Mouse (Mus musculus) ovary, adult 18-20 months (tissue): ENCODE data around the gene Otogl.
A peak's percentile ranks its signal among the peaks of the same experiment; 100 is the strongest.
"Not testable (repeated sequence)": the region's sequence is repeated elsewhere in the genome, so short reads cannot be mapped to it uniquely, and the experiment has no call there.

Source experiments
- DNase-seq: peaks from one replicate; pipeline ENCODE4 v3.0.0; 2022; ENCODE audit warnings: low spot score, mixed read lengths

Gene Otogl

GRCm38 (mm10) chr10:107810649-107811398 is 101.1 kb downstream of the Otogl start:
- no peak for DNase-seq

DNA sequence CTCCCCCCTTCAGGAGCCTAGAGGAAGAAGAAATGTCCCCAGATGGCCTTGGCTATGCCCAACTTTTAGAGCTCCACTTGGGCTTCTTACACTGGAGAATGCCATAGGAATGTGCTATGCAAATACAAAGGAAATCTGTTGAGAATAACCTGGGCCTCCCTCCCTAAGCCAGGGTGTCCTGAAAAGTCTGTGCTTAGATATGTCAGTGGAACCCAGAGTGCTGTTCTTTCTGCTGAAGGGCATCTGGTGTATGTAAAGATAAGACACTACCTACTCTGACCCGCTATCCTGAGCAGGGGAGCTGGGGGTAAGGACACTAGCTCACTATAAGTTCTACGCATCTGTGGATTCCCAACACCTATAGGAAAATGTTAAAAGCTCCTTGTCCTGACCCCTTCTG is 106.7 kb downstream of the Otogl start:
- no peak for DNase-seq

DNA sequence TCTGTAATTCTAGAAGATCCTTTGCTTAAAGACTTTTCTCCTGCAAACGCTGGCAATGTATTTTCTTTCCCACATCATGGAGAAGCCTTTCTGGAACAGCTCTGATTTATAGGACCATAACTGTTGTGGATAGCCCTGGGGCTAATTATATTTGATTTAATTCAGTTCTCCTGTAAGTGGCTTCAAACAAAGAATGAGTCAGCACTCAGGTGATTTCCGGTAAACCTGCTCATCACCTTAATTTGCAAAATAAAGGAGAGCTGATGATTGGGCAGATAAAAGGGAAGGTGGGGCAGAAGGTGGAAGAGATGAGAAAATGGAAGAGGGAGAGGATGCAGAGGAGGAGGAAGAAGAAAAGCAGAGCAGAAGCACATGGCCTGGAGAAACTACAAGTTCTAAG is 107.6 kb downstream of the Otogl start:
- not testable (repeated sequence) for DNase-seq

DNA sequence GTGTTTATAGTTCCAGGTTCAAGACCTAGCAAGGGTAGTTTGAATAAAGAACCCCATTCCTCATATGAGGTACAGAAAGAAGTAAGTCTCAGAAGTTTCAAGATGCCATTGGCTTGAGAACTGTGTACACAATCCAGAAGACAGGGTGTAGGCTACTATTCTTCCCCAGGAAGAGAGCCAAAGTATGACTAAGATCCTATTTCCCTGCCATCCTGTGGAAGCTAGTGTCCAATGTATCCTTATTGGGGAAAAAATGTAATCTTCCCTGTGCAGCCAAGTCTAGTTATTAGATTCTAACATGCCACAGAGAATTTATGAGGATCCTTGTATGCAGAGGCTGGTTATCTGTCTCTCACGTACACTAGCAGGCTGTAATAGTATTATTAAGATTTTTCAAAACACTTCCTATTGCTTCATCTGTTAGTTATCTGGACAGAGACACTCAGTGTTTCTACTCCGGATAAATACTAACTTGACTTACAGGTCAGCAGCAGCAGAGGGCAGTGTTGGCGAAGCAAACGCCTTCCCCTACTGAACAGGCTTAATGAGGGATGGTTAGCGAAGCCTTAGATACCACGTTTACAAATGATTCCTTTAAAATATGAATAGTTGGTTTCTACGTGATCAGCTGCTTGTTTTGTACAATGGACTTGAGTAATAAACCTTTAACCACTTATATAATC is 112.1 kb downstream of the Otogl start:
- peak; percentile 34 for DNase-seq

DNA sequence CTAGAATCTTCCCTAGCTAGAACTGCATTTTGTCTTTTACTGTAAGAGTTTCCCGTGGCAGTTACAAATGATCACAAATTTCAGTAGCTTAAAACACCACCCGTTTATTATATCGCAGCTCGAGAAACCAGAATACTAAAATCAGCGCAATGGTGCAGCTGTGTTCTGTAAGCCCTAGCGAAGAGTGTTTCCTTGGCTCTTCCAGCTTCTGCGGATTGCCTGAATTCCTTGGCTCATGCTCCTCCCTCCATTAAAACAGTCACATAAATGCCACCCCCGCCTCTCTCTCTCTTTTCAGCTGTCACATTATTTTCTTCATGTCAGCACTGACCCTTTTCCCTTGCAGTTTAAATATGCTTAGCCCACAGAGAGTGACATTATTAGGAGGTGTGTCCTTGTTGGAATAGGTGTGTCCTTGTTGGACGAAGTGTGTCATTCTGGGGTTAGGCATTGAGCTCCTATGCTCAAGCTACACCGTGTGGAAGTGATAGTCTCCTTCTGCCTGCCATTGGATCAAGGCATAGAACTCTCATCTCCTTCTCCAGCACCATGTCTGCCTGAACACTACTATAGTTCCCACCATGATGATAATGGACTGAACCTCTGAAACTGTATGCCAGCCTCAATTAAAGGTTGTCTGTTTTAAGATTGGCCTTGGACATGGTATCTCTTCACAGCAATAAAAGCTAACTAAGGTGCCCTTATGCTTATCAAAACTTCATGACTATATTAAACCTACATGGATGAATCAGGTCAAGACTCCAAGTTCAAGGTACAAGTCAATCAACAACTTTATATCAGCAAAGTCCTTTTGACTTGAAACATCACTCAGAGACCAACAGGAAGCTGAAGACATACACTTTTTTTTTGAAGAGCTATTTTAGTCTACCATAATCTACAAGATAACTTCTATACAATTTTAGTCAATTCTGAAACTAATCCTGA is 116.8 kb downstream of the Otogl start:
- no peak for DNase-seq

GRCm38 (mm10) chr10:107792491-107792890 is 119.4 kb downstream of the Otogl start:
- no peak for DNase-seq

- DNase-seq, result no peak
These were observed 132.4 kb downstream of the Otogl start for GRCm38 (mm10) chr10:107779548-107779947.

- no peak for DNase-seq
These were observed 152.3 kb downstream of the Otogl start for GRCm38 (mm10) chr10:107759624-107760023.

DNA sequence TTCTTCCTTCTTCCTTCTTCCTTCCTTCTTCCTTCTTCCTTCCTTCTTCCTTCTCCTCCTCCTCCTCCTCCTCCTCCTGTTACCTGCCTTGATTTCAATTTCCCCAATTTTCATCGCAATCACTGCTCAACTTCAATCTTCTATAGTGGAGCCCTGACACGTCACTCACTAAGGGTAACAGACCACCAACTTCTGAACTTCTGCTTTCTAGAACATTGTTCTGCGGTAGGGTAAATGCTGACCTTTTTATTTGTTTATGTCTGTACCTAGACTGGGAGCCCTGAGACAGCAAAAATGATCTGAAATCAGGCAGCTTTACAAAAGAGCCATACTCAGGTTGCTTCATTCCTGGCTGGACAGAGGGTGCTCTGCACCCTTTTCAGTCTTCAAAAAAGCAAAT is 158.5 kb downstream of the Otogl start:
- no peak for DNase-seq

GRCm38 (mm10) chr10:107752351-107753143 is 159.4 kb downstream of the Otogl start:
- peak; percentile 19 for DNase-seq

GRCm38 (mm10) chr10:107751944-107752343 is 160.0 kb downstream of the Otogl start:
- DNase-seq, result no peak

- DNase-seq, result no peak
These were observed 164.4 kb downstream of the Otogl start for GRCm38 (mm10) chr10:107747566-107747965.

GRCm38 (mm10) chr10:107746717-107747116 is 165.2 kb downstream of the Otogl start:
- DNase-seq, result no peak

GRCm38 (mm10) chr10:107739815-107740214 is 172.1 kb downstream of the Otogl start:
- no peak for DNase-seq

GRCm38 (mm10) chr10:107737743-107738142 is 174.2 kb downstream of the Otogl start:
- DNase-seq, result no peak

- no peak for DNase-seq
These were observed 176.5 kb downstream of the Otogl start for GRCm38 (mm10) chr10:107735448-107735847.

DNA sequence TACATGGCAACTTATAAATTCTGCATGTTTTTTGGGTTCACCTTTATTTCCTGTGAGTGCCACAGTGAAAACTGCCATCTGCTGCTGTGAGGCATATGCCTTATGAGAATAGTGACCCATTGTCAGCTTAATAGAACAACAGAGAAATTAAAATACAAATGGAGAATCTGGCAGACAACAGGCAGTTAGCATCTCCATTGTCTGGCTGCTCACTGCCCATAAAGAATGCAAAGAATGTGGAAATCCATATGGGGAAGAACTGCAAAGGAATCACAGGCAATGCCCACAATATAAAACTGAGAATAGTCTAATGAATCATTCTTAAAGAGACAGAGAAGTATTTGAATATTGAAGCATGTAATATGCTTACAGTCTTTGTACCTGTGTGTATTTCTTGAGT is 177.6 kb downstream of the Otogl start:
- DNase-seq, result no peak

DNA sequence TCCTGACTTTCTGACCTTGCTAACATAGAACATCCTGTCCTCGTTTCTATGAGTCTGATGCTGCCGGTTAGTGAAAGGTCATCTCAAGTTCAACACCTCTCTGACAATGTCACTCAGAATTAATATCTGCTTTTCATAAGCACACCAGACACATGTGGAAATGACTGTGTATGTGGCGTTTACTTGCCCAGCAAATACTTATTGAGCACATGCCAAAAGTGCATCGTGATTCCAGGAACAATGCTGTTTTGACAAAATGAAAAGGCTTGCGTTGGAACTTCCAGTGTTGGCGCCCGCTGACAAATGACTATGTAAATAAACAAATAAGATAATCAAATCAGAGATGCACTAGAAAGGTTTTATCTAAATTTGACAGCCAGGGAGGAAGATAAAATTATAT is 186.3 kb downstream of the Otogl start:
- DNase-seq, result no peak

- no peak for DNase-seq
These were observed 192.1 kb downstream of the Otogl start, which contains the start of gene Ptprq for GRCm38 (mm10) chr10:107719806-107720205. Gene Ptprq (minus strand): TSS chr10:107720051.
